Mouse (Mus musculus): ENCODE data around the gene Med19.
"Not testable (repeated sequence)": the region's sequence is repeated elsewhere in the genome, so short reads cannot be mapped to it uniquely, and the experiment has no call there.

The Med19 gene

DNA sequence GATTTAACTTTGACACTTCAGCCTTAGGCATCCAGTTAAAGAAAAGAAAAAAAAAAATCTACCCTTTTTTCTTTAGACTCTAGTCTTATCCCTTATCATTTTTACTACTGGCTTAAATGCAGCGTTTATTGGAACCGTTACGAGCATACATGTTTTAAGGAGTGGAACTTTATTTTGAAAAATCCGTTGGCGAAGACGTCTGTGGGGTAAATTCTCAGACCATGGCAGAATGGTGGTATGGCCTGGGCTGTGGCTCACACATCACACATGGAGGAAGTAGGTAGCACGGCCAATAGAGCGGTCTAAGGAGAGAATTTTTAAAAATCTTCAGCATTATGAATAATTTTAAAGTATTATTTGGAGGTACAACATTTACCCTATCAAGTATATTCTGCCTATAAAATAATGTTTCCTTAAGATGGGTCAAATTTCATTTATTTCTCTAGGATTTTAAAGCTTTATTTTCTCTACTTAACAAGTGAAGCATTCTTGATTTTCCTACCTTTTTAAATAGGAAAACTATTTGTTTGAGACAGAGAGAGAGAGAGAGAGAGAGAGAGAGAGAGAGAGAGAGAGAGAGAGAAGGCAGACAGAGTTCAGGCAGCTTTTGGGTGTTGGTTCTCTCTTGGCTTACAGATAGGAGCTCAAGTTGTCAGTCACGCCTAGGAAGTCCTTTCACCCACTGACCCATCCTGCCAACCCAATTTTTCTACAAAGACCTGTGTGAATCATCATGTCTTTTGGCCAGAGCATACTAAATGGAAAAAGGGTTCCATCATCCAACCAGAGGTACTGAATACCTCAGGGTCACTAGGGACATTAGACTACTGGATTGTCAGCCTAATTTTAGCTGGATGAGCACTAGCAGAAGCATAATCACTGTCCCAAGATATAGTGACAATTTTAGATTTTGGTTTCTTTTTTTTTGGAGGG, 38.5 kb downstream of the Med19 start:
- peak; percentile 84 for DNase-seq (ENCODE audit: low read depth, low spot score)

DNA sequence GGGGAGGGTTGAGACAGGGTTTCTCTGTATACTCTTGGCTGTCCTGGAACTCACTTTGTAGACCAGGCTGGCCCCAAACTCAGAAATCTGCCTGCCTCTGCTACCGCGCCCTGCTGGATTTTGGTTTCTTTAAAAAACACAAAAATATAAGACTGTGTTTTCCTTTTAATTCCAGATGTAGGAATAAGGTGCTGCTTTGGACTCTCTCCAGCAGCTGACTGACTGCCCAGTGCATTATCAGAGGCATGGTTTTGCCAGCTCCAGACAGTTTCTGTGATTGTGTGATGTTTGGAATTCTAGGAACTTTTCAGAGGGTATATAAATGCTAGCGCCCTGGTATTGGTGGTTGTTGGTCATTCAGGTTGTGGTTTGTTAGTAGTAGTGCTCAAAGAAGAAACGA, 39.2 kb downstream of the Med19 start:
- peak; percentile 48 for DNase-seq (ENCODE audit: low read depth, low spot score)

DNA sequence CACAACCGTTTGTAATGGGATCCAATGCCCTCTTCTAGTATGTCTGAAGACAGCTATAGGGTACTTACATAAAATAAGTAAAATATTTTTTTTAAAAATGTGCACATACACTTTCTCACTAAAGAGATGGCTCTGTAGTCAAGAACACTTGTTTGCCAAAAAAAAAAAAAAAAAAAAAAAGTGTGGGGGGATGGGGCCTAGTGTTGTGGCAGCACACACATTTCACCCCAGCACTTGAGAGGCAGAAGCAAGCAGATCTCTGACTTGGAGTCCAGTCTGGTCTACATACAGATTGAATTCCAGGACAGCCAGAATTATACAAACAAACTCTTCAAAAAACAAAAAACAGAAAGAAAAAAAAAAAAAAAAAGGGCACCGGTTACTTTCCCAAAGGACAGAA, 42.5 kb downstream of the Med19 start:
- no peak for DNase-seq (ENCODE audit: low read depth, low spot score)

DNA sequence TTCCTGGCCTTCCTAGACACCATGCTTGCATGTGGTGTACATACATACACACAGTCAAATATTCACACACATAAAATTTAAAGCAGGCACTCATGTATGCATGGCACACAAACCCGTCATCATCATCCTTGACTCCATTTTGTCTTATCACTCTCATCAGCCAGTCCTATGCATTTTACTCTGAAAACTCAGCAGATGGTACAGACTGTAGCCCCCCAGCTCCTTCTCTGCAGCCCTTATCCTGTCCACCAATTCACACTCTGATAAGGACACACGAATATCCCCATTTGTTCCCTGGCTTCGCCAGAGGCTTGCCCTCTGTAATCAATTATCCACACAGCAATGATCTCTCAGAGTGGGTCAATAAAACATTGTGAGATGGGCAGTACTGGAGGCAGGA, 43.0 kb downstream of the Med19 start:
- DNase-seq (ENCODE audit: low read depth, low spot score) = no peak

DNA sequence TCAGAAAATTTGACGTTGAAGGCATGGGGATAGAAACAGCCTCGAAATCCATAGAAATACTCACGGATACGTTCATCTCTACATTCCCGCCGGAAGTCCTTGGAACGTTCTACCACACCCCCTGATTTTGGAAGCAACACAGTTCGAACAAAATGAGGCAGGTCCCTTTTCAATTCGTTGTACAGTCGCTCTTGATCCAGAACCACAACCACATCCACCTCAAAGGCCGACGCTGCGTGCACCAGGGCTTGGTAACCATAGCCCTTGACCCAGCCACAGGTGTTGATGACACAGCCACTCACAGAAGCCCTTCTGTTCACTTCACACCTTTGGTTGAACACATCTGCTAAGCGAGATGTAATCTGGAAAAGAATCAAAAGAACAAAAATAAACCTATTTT, 45.7 kb downstream of the Med19 start:
- DNase-seq (ENCODE audit: low read depth, low spot score) = no peak

DNA sequence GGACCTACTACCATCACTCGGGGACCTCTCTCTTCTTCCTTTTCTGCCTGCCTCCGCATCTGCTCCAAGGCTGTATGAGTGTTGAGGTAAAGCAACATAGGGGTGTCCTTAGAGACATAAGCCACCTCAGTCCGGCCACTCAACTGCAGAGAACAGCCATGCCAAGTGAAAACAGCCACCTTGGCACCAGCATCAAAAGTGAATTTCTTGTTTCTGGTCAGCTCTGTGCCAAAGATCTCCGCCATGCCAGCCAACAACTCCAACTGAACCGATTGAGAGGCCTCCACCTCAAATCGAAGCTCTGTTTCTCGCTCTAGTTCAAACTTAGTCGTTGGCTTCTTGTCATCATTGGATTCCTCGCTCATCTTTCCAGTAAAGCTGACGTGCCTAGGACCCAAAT, 47.6 kb downstream of the Med19 start:
- no peak for DNase-seq (ENCODE audit: low read depth, low spot score)

DNA sequence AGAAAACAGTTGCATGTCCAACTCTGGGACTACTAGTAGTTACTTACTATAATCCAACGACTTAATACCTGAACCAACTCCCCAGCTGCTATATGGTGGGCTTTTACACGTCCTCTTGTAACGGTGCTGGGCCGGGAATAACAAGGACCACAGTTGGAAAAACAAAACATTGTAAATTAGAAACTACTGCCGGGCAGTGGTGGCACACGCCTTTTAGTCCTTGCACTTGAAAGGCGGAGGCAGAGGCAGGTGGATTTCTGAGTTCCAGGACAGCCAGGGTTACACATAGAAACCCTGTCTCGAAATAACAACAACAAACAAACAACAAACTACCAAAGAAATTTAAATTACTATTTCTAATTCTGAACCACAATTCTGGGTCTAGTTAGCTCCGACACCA, 48.5 kb downstream of the Med19 start:
- DNase-seq (ENCODE audit: low read depth, low spot score) = no peak

DNA sequence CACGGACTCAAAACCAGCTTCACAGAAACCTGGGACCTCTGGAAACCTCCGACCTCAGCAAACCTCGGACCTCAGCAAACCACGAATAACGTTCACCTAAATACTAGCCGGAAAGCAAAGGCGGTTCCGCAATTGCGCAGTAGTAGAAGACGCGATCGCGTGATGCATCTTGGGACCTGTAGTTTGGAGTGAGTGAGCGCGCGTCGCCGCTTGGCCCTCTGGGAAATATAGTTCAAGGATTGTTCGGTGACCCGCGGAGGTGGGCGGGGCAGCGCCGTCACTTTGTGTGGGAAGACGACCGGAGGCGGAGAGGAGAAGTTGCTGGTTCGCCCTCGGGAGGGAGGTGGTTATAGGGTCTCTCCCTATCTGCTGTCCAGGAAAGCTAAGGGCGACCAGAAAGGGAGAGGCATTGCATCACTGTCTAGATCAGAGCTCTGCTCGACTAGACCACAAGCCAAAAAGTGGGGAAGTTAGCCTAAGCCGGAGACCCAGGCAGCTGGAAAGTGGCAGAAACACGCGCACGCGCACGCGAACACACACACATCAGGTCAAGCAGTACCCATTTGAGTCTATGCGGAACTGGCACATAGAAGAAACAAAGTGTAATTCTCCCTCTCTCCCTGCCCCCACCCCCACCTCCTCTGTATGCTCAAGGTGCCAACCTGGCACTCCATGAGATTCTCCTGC, 49.1 kb downstream of the Med19 start, which contains the start of gene Clp1:
Gene Clp1, minus strand, starts transcription at position 179 of the 687 bp plus-strand sequence.
- peak; percentile 100 for DNase-seq (ENCODE audit: low read depth, low spot score)

DNA sequence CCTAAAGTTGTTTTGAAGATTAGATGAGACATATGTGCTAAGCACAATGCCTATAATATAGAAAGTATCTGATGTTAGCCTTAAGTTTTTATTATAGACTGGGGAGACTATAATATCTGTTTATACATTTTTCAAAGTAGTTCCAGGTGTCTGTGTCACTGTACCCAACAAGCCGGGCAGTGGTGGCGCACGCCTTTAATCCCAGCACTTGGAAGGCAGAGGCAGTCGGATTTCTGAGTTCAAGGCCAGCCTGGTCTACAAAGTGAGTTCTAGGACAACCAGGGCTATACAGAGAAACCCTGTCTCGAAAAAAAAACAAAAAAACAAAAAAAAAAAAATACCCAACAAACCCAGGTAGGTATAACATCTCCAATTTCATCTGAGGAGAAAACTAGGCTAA, 50.0 kb downstream of the Med19 start:
- not testable (repeated sequence) for DNase-seq (ENCODE audit: low read depth, low spot score)

DNA sequence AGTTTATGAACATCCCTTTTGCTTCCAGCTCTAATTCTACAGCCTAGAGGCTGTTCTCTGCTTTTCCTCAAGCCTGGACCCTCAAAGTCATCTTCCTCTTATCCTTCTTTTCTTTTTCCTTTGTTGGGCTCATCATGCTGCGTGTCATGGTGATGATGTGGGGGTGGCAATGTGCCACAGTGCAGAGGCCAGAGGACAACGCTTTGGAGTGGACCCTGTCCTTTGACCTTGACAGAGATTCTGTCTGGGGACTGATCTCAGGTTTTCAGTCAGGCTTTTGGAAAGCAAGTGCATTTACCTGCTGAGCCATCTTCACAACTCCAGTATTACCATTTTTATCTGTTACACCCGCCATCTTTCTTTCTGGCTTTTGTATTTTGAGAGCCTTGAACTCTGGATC, 53.0 kb downstream of the Med19 start:
- no peak for DNase-seq (ENCODE audit: low read depth, low spot score)

DNA sequence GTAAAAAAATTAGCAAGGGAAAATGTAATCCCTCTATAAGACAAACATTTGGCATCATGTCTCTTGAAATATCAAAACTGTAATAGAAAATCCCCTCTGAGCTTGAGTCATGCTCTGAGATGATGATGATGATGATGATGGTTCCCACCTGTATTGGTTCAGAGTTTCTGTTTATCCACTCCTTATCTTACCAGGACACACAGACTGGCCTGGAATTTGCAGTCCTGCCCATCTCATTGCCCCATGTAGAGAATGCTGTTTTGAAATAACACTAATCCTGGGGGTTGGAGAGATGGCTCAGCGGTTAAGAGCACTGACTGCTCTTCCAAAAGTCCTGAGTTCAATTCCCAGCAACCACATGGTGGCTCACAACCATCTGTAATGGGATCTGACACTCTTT, 54.2 kb downstream of the Med19 start:
- DNase-seq (ENCODE audit: low read depth, low spot score) = no peak

DNA sequence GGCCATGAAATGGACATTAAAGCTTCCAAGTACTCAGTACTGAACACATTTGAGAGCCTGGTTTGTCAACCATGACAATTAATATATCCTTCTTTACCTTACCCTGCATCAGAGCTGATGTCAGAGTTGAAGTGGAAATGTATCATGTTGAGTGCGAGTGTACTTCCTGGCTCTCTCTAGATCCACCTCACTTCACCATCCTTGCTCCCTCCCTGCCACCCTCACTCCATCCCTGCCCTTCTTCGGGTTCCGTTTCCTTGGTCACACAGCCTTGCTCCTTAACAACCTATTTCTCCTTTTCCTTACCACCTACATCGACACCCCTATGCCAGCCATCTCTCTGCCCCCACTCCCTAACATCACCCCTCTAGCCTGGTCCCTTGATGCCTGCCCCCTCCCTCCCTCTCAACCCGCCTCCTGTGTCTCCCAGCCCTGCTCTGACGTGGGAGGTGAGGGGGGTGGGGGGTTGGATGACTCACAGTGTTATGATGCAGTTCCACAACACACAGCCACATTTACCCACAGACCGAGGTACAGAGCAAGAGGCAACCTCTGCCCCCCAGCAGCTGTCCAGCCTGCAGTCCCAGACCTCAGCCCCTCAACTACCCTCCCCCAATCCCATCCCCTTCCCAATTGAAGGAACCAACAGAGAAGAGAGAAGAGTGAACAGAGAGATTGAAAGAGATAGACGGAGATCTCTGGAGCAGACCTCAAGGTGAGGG, 55.5 kb downstream of the Med19 start, which contains the start of gene Ypel4:
Gene Ypel4, plus strand, starts transcription at position 480 of the 722 bp plus-strand sequence.
- peak; percentile 79 for DNase-seq (ENCODE audit: low read depth, low spot score)

DNA sequence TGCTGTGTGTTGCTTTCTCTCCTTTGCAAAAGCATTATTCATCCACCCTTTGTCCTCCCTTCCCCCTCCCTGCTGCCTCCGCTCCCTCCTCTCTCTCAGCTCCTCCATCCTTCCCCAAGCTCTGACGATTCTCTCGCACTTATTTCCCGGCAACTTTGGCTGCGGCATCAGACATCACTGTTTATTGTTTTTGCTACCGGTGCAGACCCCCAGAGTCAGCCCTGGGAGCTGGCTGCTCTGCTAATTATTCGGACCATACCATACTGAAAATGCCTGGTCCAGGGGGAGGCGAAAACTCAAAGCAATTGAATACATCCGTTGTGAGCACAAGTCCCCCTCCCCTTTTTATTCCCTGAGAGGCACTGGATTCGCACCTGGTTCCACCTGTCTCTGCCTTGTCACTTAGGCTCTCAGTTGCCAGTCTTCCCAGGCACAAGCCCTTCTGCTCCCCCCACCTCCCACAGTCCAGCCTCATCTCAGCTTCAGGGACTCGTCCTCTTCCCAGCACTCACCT, 56.2 kb downstream of the Med19 start:
- DNase-seq (ENCODE audit: low read depth, low spot score) = peak; percentile 34

DNA sequence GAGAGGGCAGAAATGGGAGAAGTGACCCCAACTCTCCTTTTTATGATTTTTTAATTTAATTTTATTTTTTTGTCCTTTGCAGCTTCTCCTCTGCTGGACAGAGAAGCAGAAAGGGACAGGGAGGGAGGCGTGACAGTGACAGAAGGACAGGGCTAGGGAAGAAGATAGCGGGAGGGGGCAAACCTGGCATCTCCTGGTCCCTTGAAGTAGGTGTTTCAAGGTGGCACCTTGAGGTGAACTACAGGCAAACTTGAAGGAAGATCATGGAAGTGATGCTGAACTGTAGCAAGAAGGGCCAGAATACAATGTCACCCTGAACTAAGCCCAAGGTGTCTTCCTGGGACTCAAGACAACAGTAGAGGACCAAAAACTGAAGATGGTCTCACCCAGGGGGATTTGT, 56.7 kb downstream of the Med19 start:
- no peak for DNase-seq (ENCODE audit: low read depth, low spot score)

DNA sequence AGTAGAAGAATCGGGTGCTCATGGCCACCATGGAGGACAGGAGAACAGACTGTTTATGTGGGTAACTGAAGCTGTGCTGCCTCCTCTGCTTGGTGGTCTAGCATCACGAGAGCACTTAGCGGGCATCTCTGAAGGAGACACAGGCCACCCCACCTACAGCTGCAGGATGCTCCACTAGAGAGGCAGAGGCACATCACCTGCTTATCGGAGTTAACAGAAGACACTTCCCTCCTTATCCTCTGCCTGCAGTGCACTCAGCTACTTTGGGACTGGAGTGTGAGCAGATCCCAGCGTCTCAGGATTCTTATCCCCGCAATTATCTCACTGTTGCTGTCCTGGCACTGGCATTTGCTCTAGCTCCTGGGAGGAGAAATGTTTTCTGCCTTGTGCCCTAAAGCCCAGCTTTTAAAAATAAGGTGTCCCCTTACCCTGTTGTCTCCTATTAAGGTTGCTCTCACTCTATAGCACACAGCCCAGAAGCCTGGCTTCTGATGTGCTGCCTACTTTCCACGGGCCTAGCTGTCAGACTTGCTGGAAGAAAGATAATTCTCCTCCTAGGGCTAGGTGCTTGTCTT, 57.2 kb downstream of the Med19 start:
- DNase-seq (ENCODE audit: low read depth, low spot score) = peak; percentile 14

DNA sequence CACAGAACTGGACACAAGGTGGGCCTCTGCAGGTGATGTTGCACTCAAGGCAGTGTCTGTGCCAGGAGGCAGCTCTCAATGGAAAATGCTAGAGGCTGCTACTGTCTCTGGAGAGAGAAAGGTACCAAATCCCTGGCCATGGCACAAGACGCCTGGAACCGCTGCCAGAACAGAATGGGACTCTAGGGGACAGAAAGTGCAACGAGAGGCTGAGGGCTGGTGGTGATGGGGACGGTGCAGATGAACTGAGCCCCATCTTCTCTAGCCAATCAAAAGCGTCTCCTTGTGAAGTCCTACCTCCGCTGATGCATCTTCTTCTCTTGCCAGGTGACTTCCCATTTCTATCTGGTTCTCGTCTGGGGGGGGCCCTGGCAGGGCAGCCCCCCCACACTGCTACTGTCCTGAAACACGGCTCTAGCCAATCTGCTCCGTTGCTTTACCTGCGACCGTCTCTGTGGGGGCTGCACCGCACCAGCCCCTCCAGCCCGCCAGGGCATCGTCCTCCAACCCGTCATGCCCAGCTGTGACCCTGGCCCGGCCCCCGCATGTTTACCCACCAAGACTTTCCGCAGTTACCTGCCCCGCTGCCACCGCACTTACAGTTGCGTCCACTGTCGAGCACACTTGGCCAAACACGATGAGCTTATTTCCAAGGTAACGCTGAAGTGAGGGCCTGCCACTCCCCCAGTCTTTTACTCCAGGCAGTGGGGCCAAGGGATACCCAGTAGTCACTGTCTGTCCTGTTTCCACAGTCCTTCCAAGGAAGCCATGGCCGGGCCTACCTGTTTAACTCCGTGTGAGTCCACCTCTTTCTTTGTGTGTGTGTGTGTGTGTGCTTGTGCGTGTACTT, 58.3 kb downstream of the Med19 start:
- DNase-seq (ENCODE audit: low read depth, low spot score) = peak; percentile 9

DNA sequence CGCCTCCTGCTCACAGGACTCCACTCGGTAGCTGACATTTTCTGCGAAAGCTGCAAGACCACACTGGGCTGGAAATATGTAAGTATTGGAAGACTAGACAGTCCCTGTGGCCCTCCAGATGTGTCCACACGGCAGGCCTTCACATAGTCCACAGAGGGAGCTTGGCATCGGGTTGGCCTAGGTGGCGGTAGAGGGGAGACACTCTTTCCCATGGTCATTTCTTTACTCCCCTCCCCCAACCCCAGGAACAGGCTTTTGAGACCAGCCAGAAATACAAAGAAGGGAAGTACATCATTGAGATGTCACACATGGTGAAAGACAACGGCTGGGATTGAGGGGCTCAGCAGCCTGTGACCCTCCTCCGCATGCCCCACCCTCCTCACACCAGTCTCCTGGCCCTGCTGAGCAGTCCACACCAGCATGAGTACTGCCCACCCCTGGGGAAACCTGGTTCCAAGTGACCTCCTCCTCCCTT, 59.3 kb downstream of the Med19 start:
- DNase-seq (ENCODE audit: low read depth, low spot score) = peak; percentile 24

All from 3T3-L1 (cell line).